Mouse (Mus musculus) B cell, adult 2 months (primary cell): ENCODE measurements around the gene Fam234a.
A peak's percentile ranks its signal among the peaks of the same experiment; 100 is the strongest.
"Not testable (repeated sequence)": the region's sequence is repeated elsewhere in the genome, so short reads cannot be mapped to it uniquely, and the experiment has no call there.

Source experiments
- DNase-seq, 2 experiments: peaks; one replicate each; pipeline ENCODE4 v3.0.0; 2022

Gene Fam234a

GRCm38 (mm10) chr17:26232863-26233262, 11.2 kb downstream of the Fam234a start:
- DNase-seq, result peak; percentile 25 to 30

- no peak for DNase-seq
Measured at GRCm38 (mm10) chr17:26231156-26231555, 12.9 kb downstream of the Fam234a start.

DNA sequence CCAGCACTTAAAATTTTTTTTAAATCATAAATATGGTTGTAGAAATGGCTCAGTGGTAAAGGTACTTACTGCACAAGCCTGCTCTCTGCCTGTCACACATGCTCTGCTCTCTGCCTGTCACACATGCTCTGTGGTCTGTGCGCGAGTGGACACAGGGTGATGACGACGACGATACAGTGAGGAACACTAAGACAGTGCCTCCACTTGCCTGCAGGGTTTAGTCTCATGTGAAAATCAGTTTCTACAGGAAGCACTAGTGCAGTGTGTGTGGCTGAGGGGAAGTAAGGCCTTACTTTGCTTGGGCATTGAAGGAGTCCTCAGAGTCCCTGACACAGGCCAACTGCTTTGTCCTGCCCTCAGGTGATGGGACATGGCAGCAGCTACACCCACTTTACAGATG, 14.3 kb downstream of the Fam234a start:
- DNase-seq, result no peak

- no peak for DNase-seq
Measured at GRCm38 (mm10) chr17:26225150-26225549, 18.9 kb downstream of the Fam234a start.

- no peak for DNase-seq
Measured at GRCm38 (mm10) chr17:26221508-26221907, 22.5 kb downstream of the Fam234a start.

- DNase-seq, result no peak
Measured at GRCm38 (mm10) chr17:26212681-26213080, 31.4 kb downstream of the Fam234a start.

DNA sequence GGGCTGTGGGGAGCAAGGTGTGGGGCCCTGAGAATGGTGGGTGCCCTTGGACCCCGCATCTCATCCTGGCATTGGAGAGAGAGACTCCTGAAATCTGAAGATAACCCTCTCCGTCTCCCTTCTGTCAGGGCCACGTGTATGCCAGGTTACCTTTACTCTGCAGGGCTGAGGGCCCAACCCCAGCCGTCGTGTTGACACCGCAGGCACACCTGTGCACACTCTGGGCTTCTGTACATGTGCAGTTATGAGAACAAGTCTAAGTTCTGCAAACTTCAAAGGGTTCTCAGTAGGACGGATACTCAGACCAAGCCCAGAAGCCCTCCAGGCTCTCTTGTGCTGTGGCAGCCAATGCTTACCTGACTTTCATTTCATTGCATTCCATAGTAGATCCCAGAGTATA, 31.8 kb downstream of the Fam234a start:
- DNase-seq, result no peak

DNA sequence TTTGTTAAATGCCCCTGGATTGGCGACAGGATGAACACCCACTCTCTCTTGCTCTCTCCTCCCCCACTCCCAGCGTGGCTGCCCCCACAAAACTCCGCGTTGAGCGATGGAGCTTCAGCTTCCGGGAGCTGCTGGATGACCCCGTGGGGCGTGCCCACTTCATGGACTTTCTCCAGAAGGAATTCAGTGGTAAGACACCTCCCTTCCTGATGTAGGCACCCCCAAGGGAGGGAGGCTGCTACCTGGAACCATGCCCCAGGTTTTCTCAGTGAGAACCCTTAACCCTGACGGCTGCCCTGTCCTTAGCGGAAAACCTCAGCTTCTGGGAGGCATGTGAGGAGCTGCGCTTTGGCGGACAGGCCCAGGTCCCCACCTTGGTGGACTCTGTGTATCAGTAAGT, 36.4 kb downstream of the Fam234a start, which contains the start of gene Arhgdig:
TSS of gene Arhgdig (minus strand) at position 101 of the 400 bp plus-strand sequence.
- DNase-seq, result no peak

GRCm38 (mm10) chr17:26206392-26206791, 37.6 kb downstream of the Fam234a start:
- no peak for DNase-seq

DNA sequence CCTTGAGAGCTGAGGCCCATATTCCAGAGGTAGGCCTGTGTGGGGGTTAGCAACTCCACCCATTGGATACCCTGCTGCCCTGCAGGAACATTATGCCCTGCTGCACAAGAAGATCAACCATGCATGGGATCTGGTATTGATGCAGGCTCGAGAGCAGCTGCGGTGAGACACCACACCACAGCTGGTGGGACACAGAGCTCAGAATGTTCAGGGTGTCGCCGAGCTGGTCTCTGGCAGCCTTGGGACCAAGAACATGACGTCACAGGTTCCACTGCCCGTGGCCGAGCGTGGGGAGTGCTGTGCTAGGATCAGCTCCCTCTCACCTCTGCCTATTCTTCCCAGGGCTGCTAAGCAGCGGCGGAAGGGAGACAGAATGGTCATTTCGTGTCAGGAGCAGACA, 39.3 kb downstream of the Fam234a start:
- no peak for DNase-seq

- peak; percentile 46 to 48 for DNase-seq
Measured at GRCm38 (mm10) chr17:26203321-26203811, 40.7 kb downstream of the Fam234a start.

DNA sequence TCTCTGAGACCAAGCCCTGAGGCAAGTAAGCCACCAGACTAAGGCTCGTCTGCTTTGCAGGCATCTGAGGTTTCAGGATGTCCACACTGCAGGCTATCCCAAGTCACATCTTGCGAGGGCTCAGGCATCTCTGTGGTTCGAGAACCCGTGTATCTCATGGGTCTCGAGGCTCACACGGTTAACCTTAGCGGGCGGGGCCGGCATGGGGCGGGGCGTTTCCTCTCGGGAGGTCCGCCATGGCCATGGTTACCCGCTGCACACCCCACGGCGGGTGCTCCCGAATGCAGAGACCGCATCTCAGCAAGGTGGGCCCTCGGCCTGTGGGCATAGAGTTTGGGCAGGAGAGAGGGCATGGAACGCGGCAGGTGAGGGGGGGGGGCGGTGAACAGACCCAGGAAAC, 41.3 kb downstream of the Fam234a start, which contains the start of gene Rgs11:
TSS of gene Rgs11 (plus strand) at position 215 of the 400 bp plus-strand sequence.
- DNase-seq, result peak; percentile 66 to 69

DNA sequence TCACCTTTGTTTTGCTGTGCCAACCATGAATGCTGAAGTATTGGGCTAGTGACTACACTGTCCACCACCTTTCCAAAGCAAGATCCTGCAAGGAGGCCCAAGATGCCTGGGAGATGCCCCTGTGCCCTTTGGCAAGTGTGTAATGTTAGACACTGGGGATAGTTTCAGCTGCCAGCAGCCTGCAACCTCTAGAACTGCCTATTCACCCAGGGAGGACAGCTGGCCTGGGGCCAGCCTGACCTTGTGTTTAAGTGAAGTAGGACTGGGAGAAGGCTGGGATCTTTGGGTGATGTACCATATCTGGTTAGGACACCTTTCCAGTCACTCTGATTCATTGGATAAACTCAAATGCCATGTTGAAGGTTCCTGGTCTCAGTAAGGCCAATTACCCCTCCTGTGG, 42.0 kb downstream of the Fam234a start:
- DNase-seq, result no peak

DNA sequence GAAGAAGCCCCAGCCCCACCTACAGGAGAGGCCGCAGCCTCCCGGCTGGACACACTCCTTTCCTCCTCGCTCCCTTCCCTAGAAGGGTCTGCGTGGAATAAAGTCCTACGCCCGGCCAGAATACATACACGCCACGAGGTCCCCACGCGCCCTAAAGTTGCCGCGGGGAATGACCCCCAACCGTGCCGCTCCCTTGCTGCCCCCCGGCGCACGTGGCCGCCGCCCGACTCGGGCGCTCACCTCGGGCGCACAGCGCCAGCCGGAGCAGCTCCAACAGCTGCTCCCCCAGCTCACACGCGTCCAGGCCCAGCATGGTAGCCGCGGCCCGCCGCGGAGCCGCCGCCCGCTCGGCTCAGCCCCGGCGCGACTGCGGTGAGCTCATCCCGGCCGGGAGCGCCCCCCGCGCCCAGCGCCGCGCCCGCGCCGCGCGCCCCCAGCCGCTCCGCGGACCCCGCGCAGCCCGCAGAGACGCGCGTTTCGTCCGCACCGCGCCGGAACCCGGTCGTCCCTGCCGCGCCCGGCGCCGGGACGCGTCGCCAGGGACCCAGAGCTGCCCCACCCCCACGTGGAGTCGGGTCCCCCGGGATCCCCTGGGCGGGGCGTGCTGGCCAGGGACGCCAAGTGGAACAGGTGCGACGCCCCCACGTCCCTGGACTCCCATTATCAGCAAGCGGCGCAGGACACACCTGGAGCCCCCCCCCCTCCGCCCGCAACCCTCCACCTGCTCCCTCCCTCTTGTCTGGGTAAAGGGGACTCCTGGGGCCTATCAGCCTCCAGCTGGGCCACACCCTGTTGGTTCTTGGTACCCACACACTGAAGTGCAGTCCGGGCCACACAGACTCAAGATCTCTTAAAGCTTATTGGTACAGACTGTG, 43.0 kb downstream of the Fam234a start:
- peak; percentile 21 to 30 for DNase-seq

GRCm38 (mm10) chr17:26198892-26199291, 45.1 kb downstream of the Fam234a start, which contains the start of gene Pdia2:
Pdia2 (minus strand) TSS chr17:26199087.
- no peak for DNase-seq

DNA sequence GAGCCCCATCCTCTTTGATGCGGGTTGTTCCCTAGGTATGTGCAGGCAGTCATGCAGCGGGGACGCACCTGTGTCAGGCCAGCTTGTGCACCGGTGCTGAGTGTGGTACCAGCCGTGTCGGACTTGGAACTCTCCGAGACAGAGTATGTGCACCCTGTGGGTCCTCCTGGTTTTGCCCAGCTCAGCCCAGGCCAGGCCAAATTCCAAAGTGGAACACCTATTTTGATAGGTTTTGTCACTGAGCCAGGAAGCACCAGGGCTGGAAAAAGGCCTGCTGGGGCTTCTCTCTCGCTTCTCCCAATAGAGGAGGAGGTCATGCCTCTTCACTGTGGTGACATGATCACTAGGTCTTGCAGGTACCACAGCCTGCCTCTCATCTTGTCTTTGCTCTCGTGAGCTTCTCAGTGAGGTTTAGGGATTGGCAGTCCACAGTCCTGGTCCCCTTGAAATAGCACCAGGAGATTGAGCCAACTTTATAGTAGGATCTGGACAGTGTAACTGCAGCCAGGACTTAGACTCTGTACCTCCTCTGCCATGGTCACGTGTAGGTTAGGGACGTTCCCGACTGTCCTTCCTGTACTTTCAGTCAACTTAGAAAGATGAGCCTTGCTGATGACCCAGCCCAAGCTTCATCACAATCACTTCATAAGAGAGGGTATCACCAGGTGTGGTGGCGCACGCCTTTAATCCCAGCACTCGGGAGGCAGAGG, 51.4 kb downstream of the Fam234a start:
- DNase-seq, result no peak

GRCm38 (mm10) chr17:26191486-26191885, 52.6 kb downstream of the Fam234a start:
- not testable (repeated sequence) for DNase-seq

GRCm38 (mm10) chr17:26188091-26188805, 55.8 kb downstream of the Fam234a start:
- no peak for DNase-seq

GRCm38 (mm10) chr17:26187592-26187991, 56.5 kb downstream of the Fam234a start:
- no peak for DNase-seq

GRCm38 (mm10) chr17:26181179-26181578, 62.9 kb downstream of the Fam234a start:
- DNase-seq, result no peak

GRCm38 (mm10) chr17:26178611-26179010, 65.4 kb downstream of the Fam234a start:
- DNase-seq, result no peak

GRCm38 (mm10) chr17:26175248-26175647, 68.8 kb downstream of the Fam234a start:
- DNase-seq, result not testable (repeated sequence)

DNA sequence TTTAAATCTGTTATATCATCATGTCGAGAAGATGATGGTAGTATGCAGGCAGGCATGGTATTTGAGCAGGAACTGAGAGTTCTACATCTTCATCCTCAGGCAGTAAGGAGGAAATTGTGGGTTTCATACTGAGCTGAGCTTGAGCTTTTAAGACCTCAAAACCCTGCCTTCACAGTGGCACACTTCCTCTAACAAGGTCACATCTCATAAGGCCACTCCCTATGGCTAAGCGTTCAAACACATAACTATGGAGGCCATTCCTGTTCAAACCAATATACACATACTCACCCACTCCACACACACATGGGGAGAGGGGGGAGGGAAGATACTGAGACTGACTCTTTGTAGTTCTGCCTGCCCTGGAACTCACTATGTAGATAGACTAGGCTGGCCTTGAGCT, 76.0 kb downstream of the Fam234a start:
- peak; percentile 56 to 64 for DNase-seq
